11 mouse cellular contexts compared by ENCODE assay signal in the genomic region with DNA sequence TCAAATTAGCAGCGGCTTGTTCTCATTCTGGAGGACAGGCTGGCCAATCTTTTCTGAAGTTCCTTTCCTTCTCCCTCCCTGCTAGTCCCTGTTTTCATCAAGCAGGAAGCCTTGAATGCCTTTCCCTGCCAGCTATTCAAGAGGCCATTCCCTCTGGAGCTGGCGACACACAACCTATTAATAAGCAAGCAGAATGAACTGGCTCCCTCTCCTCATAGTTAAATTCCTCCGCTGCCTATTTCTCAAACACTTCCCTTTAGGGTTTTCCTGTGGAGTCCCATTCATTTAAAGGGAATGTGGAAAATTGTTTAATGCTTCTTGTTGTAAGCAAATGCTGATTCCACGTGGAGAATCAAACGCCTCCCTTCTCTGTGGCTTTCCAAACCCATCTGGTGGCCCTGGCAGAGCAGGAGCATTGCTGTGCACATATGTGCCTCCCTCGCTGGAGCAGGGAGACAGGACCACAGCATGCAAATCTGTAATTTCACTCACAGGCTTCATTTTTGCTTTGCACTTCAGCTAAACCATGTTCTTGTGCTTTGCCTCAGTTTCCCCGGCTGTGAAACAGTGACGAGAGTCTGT.
DNase-seq lines count a peak whose midpoint lies in the region; ATAC-seq and TF ChIP-seq lines count a peak whose summit lies in the region.
"Had no signal": no experiment of that assay in that cellular context is flagged by ENCODE, and none has a peak within 500 bp of the region (broad histone marks: within the 10 kb centered on the region; RNA-seq: fewer than 3 reads in every experiment).

No protein-coding gene starts in this region.

- H3K4me1 ChIP-seq in forebrain, embryonic 16.5 days (replicated peaks; ENCODE audit: control insufficient read depth, insufficient read depth, low read length): peaks cover 9% of the 10 kb centered on the region
- no peaks in the 10 kb centered on the region for H3K4me1 ChIP-seq in forebrain, embryonic 11.5 days (replicated peaks; ENCODE audit: control insufficient read depth, insufficient read depth, low read length)
- no peaks in the 10 kb centered on the region for H3K4me1 ChIP-seq in lung, postnatal 0 days (ENCODE audit: insufficient read depth, low read depth, low read length)

- H3K4me3 ChIP-seq in forebrain, embryonic 16.5 days (replicated peaks; ENCODE audit: low read length): no peak overlapping the region
- H3K4me3 ChIP-seq in forebrain, embryonic 11.5 days (ENCODE audit: low read depth, low read length): no peak overlapping the region
- H3K4me3 ChIP-seq in lung, postnatal 0 days (ENCODE audit: low read depth, low read length): no peak overlapping the region

- WGBS in forebrain, embryonic 16.5 days: 34% methylated on average over 8 of the region's 8 CpGs
- WGBS in forebrain, embryonic 11.5 days: 69% methylated on average over 8 of the region's 8 CpGs
- WGBS in lung, postnatal 0 days: 66% methylated on average over 8 of the region's 8 CpGs

- H3K27ac ChIP-seq in forebrain, embryonic 16.5 days (ENCODE audit: low read length): no peak overlapping the region
- H3K27ac ChIP-seq in forebrain, embryonic 11.5 days (ENCODE audit: low read depth, low read length): no peak overlapping the region
- H3K27ac ChIP-seq in lung, postnatal 0 days (ENCODE audit: low read length): no peak overlapping the region

- ATAC-seq in forebrain, embryonic 16.5 days: peak; percentile 33; the same call in 1 of the 2 replicates
- no peak for ATAC-seq in forebrain, embryonic 11.5 days (replicated peaks; ENCODE audit: low FRiP score)
- ATAC-seq in lung, postnatal 0 days: no peak

- no peak overlapping the region for H3K4me2 ChIP-seq in forebrain, embryonic 16.5 days (ENCODE audit: low read length)
- H3K4me2 ChIP-seq in forebrain, embryonic 11.5 days (ENCODE audit: low read depth, low read length, severe bottlenecking): no peak overlapping the region
- no peak overlapping the region for H3K4me2 ChIP-seq in lung, postnatal 0 days (replicated peaks; ENCODE audit: low read depth, low read length)

- TF ChIP-seq CTCF in lung, postnatal 0 days (IDR thresholded peaks at IDR 0.05): no peak

- no peak for DNase-seq in forebrain, embryonic 11.5 days (ENCODE audit: low spot score)
- DNase-seq in lung, postnatal 0 days (ENCODE audit: low spot score): peak; percentile 13
- no peak for DNase-seq in lung, postnatal 4 days
- peak; percentile 41 to 58 for DNase-seq in layer of hippocampus, postnatal 14 days (ENCODE audit: low spot score in 2 of 2)
- peak; percentile 7 for DNase-seq in skeletal muscle tissue, adult 2 months (ENCODE audit: low read depth, low spot score)
- no peak for DNase-seq in adrenal gland, postnatal 36 days
- no peak for DNase-seq in urinary bladder, postnatal 36 days (ENCODE audit: low spot score in 2 of 2)
- DNase-seq: heart, postnatal 4 days; kidney, adult 8-10 months; thymus, postnatal 4 days had no signal

- no peaks in the 10 kb centered on the region for H3K36me3 ChIP-seq in forebrain, embryonic 16.5 days (ENCODE audit: control insufficient read depth, insufficient read depth)
- no peaks in the 10 kb centered on the region for H3K36me3 ChIP-seq in forebrain, embryonic 11.5 days (ENCODE audit: control insufficient read depth, insufficient read depth, low read length)
- no peaks in the 10 kb centered on the region for H3K36me3 ChIP-seq in lung, postnatal 0 days (ENCODE audit: insufficient read depth, low read length)

- H3K9ac ChIP-seq in forebrain, embryonic 16.5 days (replicated peaks; ENCODE audit: low read depth, low read length): no peak overlapping the region
- H3K9ac ChIP-seq in forebrain, embryonic 11.5 days (ENCODE audit: low read length): no peak overlapping the region
- no peak overlapping the region for H3K9ac ChIP-seq in lung, postnatal 0 days (replicated peaks; ENCODE audit: low read depth)

- no peak for TF ChIP-seq EP300 in lung, postnatal 0 days (IDR thresholded peaks at IDR 0.05)

- 0 out of 2 replicates have a peak, but pooled peaks cover 2% of the 10 kb centered on the region for H3K27me3 ChIP-seq in forebrain, embryonic 16.5 days (replicated peaks; ENCODE audit: control insufficient read depth, insufficient read depth, low read length)
- no peaks in the 10 kb centered on the region for H3K27me3 ChIP-seq in forebrain, embryonic 11.5 days (ENCODE audit: control insufficient read depth, insufficient read depth, low read length)
- no peaks in the 10 kb centered on the region for H3K27me3 ChIP-seq in lung, postnatal 0 days (replicated peaks; ENCODE audit: insufficient read depth, low read length)

- H3K9me3 ChIP-seq in forebrain, embryonic 16.5 days (ENCODE audit: control insufficient read depth, low read length): no peaks in the 10 kb centered on the region; the same call in 1 of the 2 replicates
- H3K9me3 ChIP-seq in forebrain, embryonic 11.5 days (ENCODE audit: control insufficient read depth, low read length): no peaks in the 10 kb centered on the region
- H3K9me3 ChIP-seq in lung, postnatal 0 days (ENCODE audit: low read length): no peaks in the 10 kb centered on the region

Comparison
In these comparisons a context has a peak if more than half of its experiments do, and no peak if none do; other contexts are left out.
1. DNase-seq: peak in lung, postnatal 0 days (single experiment), layer of hippocampus, postnatal 14 days (2 of 2) and skeletal muscle tissue, adult 2 months (single experiment); none in forebrain, embryonic 11.5 days (single experiment), lung, postnatal 4 days (0 of 2), adrenal gland, postnatal 36 days (0 of 2) and urinary bladder, postnatal 36 days (0 of 2).